Mouse (Mus musculus) ES-Bruce4 (cell line): ENCODE results near the gene Cenpq.

ENCODE experiments used
- CTCF ChIP-seq: IDR thresholded peaks from one replicate; pipeline ENCODE4 v1.8.1; 2011; ENCODE audit warnings: low read depth, low read length
- POLR2A ChIP-seq: IDR thresholded peaks from one replicate; pipeline ENCODE4 v1.8.1; 2011; ENCODE audit warnings: low read length; ENCODE audit not compliant: insufficient read depth

DNA sequence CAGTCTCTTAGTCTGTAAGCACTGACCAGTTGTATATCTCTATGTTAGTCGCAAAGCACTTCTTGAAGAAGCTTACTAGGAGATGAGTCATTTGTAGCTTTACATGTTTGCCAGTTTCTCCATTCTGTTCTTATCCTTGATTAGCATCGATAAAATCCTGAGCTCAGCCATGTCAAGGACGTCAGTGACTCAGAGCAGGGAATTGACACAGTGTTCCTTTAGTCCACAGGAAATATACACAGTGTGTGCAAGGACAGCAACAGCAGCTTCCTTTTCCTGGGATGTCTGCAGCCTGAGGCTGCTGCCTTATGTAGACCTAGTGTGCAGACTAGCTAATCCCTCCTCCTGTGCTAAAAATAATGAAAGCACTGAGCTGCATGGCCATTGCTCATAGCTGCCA, 13.7 kb upstream of the Cenpq start:
- TF ChIP-seq CTCF (no peak), POLR2A (no peak)
